Mouse (Mus musculus) MEL (cell line): ENCODE data around the gene Isg20l2.

Experiments
- CTCF ChIP-seq, 3 experiments: IDR thresholded peaks in 2 of 3; conservative IDR thresholded peaks in 1 of 3; 2 replicates each; pipeline ENCODE4 v1.5.1; 2011 to 2012; ENCODE audit warnings: low read length in 3 of 3, low read depth in 2 of 3, mild to moderate bottlenecking in 2 of 3, improper control_type of control experiment in 1 of 3, inconsistent platforms in 1 of 3, mixed read lengths in 1 of 3, moderate library complexity in 1 of 3; ENCODE audit not compliant: control insufficient read depth in 1 of 3, insufficient read depth in 1 of 3, poor library complexity in 1 of 3, severe bottlenecking in 1 of 3
- HCFC1 ChIP-seq: IDR thresholded peaks from 2 replicates; pipeline ENCODE4 v1.6.1; 2012; ENCODE audit warnings: low read depth, mild to moderate bottlenecking, inconsistent platforms, low read length, improper control_type of control experiment, moderate library complexity
- MYB ChIP-seq: IDR thresholded peaks from 2 replicates; pipeline ENCODE4 v1.6.1; 2011; ENCODE audit warnings: mild to moderate bottlenecking, low read depth, low read length, improper control_type of control experiment

- TF ChIP-seq HCFC1 (no peak), MYB (no peak), CTCF (IDR thresholded peaks at IDR 0.05 in 2 of 3, conservative IDR thresholded peaks at IDR 0.05 in 1 of 3; ENCODE audit: control insufficient read depth in 1 of 3, insufficient read depth in 1 of 3, low read depth in 2 of 3, low read length in 3 of 3, poor library complexity in 1 of 3, severe bottlenecking in 1 of 3) (no peak)
Observed at GRCm38 (mm10) chr3:87899266-87899665, 30.8 kb upstream of the Isg20l2 start.
